Mouse (Mus musculus) common myeloid progenitor, adult 5-6 weeks (primary cell): ENCODE results near the gene Msh3. TPM values are rescaled to one million over a fixed set of nuclear protein-coding genes. Genes with fewer than 3 reads are reported as not detected.

Source experiments
- ATAC-seq: replicated peaks from 2 replicates; pipeline ENCODE4 v1.8.0; 2016; ENCODE audit warnings: low read depth, mild to moderate bottlenecking, moderate TSS enrichment, inconsistent platforms; ENCODE audit not compliant: poor library complexity, severe bottlenecking
- total RNA-seq: library from RNA; stranded (forward); fragments of 200-1000, 187-1606 nt; gene quantifications from 2 replicates; pipeline ENCODE4 v1.2.3, GENCODE M21; 2017

The Msh3 gene
- total RNA-seq, 1 experiment from 2014 or later = 52.4 TPM

DNA sequence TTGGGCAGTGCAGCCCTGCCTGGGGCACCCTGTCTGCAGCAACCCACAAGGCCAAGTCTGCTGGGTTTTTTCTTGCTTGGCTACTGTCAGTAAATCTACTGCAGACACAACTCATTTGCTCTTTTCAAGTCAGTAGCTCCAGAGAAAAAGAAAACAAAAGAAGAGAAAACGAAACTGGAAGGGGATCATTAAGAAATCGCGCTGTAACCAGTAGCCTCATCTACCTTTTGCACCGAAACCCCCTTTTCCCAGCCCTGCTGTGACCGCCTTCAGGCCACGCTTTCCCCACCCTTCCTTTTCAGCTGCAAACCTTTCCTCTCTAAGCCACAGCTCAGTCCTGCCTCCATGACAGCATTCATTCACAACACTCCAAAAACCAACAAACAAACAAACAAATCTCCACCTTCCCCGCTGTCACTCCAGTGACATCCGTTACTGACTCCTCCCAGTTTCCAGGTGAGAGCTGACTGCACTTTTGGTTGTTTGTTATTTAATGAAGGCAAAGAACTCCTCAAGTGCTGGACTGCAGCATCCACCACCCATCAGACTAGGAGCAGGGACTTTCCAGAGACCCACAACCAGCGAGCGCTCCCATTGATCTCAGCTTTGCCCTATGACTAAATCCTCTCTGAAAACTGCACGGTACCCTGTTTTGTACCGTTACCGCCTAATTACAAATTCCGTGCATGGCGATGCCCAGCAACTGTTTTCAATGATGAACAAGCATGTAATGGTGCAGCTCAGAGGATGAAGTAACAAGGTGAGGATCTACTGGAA, 22.5 kb downstream of the Msh3 start:
- ATAC-seq = no peak

DNA sequence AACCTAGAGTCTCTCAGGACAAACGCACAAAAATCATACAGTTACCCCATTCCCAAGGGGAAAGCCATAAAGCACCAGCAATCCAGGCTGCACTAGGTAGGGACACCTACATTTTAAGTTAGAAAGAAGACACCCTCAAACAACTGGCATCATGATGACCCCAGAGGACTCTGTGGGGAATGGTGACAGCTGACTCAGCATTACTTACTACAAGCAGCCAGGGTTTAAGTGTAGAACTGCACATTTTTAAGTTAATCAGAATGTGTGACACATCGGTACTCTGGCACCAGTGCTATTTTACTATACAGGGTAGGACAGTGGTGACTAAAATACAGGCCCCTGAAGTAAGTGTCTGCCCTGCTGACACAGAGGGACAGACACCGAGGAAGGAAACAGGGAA, 24.2 kb downstream of the Msh3 start:
- ATAC-seq = no peak

DNA sequence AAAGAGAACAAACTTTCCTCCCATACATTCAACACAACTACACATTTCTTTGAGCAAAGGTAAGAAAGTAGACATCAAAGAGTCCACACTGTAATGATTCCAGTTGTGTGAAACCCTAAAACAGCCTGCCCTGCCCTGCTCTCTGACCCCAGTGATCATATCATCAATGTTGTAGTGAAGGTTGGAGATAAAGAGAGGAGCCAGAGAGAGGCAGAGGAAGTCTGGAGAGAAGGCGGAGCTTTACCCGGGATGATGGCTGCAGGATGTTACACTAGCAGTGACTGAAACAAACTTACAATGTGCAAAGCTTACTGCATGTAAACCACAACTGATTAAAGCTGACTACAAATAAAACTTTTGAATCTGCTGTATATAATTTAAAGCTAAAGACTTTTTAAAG, 26.8 kb downstream of the Msh3 start:
- ATAC-seq = peak; percentile 50; the same call in 1 of the 2 replicates

DNA sequence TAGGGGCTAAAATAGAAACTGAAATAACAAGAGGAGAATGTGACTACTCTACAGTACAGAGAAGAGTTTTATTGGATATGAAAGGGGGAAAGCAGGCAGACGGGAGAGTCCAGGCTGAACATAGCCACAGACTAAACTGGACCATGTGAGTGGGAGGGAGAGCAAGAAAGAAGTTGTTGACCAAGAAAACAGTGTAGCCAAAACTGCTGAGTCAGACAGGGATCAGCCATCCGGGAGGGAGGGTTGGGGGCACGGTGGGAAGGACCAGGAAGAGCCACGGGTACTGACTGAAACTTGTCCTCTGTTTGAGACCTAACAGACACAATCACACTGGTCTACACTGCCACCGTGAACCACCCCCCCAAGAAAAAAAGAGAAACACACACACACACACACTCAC, 28.8 kb downstream of the Msh3 start:
- no peak for ATAC-seq

DNA sequence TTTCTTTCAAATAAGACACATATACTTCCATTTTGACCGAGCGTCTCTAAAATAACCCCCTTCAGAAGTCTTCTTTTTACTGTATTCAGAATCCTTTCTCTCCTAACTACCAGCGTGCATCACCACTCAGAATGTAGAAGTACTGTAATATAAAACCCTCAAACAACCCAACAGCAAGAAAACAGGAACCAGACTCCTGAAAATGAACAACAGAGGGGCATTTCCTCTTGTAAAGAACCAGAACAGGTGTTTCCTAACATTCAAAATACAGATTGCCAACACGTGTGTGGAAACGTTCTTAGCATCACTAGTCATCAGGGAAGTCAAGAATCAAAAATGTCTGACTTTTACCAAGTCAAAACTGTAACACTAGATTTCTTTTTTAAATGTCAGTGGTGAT, 34.0 kb downstream of the Msh3 start:
- peak; percentile 74 for ATAC-seq

DNA sequence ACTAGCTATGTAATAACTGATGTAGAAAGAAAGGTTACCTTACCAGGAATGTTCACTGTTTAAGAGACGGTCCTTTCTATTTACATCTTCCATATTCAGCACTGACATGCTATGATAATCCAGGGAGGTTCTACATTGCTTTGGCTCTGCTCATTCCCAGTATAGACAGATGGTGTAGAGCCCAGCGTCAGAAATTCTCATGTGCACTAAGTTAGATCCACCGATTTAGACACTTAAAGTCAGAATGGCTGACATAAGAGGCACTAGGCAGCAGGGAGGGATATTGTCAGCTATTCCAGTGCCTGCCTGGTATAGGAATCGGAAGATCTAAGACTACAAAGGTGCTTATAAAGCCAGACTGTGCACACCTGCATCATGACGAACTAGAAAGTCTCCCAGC, 40.2 kb downstream of the Msh3 start:
- ATAC-seq = no peak

DNA sequence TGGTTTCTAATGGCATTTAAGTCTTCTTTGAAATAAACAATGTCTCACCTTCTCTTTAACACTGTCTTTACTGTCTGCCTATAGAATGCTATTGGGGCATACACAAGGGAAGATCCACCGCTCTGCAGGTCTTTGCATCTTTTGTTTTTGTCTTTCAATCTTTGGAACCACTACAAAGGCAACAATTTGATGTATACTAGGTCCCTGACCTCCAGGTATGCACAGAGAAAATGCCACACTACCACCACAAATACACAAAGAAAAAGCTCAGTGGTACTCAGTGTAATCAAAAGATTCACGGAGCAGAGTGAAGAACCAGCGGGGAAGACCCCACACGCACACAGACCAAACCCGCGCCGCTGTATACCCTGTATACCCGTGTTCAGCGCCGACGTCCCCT, 49.1 kb downstream of the Msh3 start, which contains the start of gene Gm20379:
TSS of gene Gm20379 (plus strand) at position 301 of the 400 bp plus-strand sequence.
- no peak for ATAC-seq

DNA sequence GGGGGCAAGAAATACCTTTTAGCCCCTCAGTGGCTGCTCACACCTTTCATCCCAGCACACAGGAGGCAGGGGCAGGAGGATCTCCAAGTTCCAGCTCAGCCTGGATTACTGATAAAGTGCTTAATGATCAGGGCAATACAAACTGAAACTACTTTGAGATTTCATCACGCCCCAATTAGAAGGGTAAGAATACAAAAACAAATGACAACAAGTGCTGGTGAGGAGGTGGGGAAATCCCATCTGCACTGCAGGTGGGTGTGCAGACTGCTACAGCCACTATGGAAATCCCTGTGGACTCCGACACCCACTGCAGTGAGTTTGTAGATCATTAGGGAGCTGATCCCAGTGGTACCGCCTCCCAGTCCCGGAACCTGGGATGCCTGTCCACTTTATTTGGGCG, 50.5 kb downstream of the Msh3 start:
- no peak for ATAC-seq

DNA sequence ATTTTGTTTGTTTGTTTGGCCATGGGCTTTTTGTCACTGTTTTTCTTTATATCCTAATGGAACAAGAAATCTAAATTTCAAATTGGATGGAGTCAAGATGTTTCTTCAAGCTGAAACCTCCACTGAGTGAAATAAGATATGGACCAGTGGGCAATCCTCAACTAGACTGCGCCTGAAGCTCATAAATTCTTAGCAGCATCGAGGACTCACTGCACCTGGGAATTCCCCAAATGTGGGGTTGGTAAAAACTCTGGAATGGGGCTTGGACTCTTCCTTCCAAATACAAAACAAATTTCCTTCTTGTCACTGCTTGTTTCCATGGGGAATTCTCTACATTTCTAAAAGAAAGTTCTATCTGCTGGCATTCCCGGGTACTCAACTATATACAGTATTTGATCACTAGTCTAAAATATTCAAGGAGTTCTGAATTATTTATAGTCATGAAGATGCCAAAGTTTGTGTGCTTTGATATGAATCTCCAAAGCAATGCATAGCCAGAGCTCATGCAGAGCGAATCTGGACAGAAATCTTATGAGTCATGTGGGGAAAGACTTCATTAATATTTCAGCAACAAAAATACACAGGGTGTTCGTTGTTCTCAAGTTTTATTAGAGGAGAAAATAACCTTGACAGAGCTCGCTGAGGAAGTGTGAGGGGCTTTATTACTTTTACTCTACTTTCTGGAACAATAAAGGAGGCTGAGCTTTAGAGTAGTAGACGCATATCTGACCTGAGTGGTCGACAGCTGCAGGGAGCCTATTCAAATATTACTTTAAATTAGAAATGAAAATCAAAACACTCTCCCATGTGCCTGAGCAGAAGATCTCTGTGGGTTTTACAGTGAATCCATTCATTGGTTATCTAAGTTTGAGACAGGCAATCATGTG, 51.5 kb downstream of the Msh3 start:
- no peak for ATAC-seq

DNA sequence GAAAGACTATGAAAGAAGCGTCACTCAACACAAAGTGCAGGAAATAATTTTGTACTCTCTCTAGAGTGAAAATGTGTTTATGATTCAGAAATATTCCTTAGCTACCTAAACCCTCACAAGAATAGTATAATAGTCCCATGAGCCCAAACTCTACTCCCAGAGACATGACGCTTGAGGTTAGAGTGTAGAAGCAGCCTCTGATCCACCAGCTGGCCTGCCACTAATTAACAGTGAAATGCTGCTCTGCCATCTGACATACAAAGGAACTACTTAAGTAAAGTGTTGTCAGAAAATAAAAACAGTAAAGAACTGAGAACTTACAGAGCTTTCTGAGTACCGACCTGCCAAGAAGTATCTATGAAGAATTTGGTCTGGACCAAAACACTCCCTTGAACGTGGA, 52.3 kb downstream of the Msh3 start:
- ATAC-seq = no peak

DNA sequence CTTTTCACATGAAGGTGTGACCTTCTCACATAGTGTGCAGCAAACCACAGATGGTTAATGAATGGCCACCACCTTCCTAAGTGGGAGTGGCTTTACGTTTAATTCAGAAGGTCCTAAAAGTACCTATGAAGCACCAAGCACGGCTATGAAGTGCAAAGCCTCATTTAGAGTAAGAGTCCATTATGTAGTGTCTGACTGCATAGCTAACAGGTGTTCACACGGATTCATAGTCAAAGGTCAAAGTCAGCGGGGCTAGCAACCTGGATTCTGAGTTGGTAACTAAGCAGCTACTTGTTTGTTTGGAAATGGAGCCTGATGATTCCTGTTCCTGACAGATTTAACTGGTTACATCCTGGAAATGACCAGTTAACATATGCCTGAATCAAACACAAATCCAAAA, 53.0 kb downstream of the Msh3 start:
- no peak for ATAC-seq

DNA sequence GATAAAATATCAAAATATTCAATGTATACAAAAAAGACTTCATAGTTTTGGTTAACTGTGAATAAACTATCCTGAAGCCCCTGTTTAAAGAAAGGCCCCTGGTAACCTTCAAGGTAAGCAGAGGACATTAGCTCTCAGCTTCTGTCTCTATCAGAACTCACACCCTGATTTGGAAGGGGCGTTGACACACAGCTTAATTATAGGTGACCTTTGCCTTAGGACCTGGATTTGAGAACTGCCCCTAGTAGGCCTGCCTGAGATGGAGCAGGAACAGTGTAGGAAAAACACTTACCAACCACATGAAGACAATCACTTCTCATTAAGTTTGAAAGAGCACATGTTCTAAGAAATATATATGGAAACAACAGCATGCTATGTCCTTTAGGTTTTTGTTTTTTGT, 55.3 kb downstream of the Msh3 start:
- ATAC-seq = no peak

DNA sequence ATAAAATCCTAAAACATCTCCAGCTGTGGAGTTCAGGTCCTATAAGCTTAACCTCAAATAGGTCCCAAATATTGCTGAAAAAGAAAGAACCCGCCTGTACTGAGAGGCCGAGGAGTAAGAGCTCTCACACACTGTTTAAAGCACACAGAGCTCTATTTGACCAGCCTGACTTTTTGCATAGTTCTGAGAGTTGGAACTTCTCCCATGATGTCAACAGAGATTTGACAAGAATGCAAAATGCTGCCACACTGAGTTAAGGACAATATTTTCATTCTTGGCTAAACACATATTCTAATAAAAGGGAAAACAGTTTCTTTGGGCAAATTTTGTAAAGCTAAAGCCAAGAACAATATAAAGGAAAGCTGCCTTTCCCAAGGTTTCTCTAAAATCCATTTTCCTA, 57.8 kb downstream of the Msh3 start:
- ATAC-seq = no peak

DNA sequence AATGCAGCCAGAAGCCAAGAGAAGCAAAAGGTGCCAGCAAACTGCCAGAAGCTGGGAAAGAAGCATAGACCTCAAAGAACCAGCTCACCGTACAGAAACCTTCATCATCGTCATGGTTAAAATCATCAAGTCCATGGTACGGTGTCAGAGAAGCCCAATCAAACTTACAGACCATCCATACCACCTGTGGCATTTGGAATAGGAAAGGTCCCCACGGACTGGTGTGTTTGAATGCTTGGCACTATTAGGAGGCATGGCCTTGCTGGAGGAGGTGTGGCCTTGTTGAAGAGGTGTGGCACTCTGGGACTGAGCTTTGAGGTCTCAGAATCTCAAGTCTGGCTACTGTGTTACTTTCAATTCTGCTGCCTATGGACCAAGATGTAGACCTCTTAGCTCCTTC, 58.3 kb downstream of the Msh3 start:
- ATAC-seq = no peak

DNA sequence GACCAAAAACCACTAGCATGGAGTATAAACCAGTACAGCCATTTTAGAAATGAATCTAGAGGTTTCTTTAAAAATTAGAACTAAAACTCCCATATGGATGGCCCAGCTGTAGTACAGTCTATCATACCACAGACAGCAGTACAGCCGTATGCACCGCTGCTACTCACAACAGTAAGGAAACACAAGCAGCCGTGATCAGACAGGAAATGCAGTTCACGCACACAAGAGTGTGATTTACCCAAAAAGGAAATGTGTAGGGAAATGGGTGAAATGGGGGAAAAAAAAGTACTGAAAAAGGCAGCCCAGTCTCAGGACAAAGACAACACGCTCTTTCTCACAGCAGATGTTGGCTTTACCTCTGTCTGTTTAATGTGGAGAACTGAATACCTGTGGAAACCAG, 60.9 kb downstream of the Msh3 start:
- ATAC-seq = no peak

DNA sequence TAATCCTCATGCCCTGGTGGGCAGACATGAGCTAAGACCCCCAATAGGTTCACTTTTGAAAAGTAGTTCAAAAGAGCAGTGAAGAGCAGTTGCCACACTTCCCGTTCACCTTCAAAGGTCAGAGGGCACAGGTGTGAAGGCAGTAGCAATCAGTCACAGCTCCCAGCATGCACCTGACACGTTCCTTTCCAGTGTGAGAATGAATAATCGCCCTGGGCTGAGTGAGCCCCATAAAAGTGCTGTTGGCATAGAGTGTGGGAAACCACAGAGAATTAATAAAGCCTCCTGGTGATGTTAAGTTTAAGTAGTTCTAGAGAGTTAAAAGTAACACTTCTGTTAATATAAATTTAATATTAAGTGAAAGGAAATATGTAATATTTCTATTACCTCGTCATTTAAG, 63.2 kb downstream of the Msh3 start:
- no peak for ATAC-seq

DNA sequence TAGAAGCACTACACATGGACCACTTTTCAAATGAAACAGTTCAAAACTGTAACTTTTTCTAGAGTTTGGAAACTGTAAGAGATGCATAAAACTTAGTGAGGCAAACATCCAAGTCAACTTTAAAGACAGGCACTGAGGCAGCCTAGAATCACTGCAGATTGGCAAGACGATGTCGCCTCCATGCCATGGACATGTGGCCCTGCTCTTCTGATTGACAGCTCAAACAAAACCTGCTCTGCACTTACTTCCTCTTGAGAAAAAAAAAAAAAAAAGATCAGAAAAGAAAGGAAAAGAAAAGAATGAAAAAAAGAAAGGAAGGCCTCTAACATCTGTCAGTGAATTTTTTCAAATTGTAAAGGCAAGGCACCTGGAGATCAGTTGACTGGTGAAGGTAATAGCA, 77.8 kb downstream of the Msh3 start:
- no peak for ATAC-seq

DNA sequence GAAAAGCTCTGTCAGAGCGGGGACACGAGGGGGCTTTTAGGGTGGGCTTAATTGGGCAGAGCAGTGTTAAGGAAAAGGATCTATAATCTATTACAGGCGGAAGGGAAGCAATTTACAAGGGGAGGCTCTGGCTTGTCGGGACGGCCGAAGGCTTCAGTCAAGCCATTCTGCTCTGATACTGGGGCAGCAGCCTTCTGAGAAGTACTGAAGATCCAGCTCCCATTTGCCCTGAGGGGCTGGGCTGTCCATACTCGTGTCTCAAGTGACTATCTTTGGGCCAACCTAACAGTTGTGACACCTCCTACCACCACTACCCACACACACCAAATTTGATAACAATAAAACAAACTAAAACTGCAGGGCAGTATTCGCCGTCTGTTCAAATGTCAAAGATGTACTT, 79.5 kb downstream of the Msh3 start:
- no peak for ATAC-seq

DNA sequence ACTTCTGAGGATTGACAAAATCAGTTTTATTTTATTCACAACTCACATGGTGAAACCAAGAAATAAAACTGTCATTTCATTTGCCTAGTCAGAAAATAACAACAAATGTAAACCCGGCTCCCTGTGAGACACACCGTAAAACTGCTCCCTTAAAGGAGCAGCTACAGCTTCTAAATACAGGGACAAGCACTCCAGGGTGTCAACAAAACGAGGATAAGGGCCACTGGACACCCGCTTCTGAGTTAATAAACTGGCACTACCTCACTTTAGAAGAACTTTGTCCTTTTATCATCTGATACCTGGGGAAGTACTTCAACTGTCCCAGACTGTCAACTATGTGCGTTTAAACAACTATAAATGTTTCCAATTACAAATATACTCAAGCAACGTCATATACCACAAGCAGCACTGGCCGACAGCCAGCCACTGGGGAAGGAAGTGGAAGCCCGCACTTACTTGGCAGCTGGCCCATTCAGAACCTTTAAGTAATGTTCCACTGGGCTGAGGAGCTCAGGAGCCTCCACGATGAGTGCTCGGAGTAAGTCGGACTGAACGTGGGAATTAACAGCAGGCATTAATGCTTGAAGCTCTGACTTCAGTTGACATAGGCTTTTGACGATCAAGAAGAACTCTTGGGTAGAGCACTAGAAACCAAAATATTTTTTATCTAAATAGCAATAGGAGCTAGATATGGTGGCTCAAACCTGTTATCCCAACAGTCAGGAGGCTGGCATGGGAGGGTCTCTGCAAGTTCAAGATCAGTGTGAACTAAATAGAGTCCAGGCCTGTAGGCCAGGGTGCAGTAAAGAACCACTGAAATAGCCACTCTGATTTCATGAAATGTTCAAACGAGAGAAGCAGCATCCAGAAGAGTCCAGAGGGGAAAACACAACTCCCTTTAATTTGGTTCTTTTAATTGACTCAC, 80.3 kb downstream of the Msh3 start:
- peak; percentile 95 for ATAC-seq

DNA sequence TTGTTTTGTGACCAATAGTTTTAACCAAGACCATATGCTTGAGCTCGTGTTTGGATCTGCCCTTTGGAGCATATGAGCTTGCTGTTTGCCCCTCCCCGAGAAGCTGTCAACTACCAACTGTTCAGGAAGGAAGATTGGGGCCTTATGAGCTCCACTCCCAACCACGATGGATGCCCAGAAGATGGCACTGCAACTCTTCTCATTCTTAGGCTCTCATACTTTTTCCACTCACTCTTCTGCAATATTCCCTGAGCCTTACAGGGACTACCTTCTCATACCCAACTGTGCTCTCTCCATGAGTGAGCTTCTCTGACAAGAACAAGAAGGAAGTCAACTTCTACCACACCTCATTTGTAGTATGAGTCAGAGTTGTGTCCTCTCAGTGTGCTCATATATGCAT, 87.7 kb downstream of the Msh3 start:
- peak; percentile 83 for ATAC-seq
